Mouse (Mus musculus): ENCODE data around the gene Psg16. TPM values are rescaled to one million over a fixed set of nuclear protein-coding genes. Genes with fewer than 3 reads are reported as not detected.
A peak's percentile ranks its signal among the peaks of the same experiment; 100 is the strongest.

The Psg16 gene
- 0.06 and 0.14 TPM in 2 replicates for polyA plus RNA-seq (2016; fragmentation: Nextera tagmentation; extraction: Ambion mirVana)

- Histone ChIP-seq H3K4me3 (no peak within 1 kb of the TSS), H3K4me1 (replicated peaks) (no peaks in the 10 kb centered on the region), H3K27ac (ENCODE audit: poor library complexity, severe bottlenecking) (no peak within 1 kb of the TSS), H3K36me3 (no peaks in the 10 kb centered on the region), H3K9me3 (replicated peaks) (no peaks in the 10 kb centered on the region), H3K9ac (no peak within 1 kb of the TSS), H3K27me3 (replicated peaks) (no peaks in the 10 kb centered on the region), H3K4me2 (no peak within 1 kb of the TSS)
- ATAC-seq (ENCODE audit: insufficient number of reproducible peaks, low FRiP score) = peak; percentile 53
- 60% methylated on average over 23 of the region's 23 CpGs for WGBS
These were observed at the start of gene Psg16 for GRCm38 (mm10) chr7:17073904-17074615. Gene Psg16, plus strand, starts transcription at chr7:17074040.

- H3K9me3 ChIP-seq (replicated peaks) = no peaks in the 10 kb centered on the region
- WGBS = 76% methylated on average over 6 of the region's 6 CpGs
- no peak for ATAC-seq (ENCODE audit: insufficient number of reproducible peaks, low FRiP score)
- H3K4me3 ChIP-seq = no peak overlapping the region
- H3K4me1 ChIP-seq (replicated peaks) = peaks cover 49% of the 10 kb centered on the region
- H3K27ac ChIP-seq (ENCODE audit: poor library complexity, severe bottlenecking) = peak overlapping the region; percentile 76
- H3K9ac ChIP-seq = peak overlapping the region; percentile 93
- peak overlapping the region; percentile 22 for H3K4me2 ChIP-seq
- no peaks in the 10 kb centered on the region for H3K27me3 ChIP-seq (replicated peaks)
- H3K36me3 ChIP-seq = peaks cover 38% of the 10 kb centered on the region
These were observed 49.7 kb upstream of the Psg16 start for GRCm38 (mm10) chr7:17024141-17024540.

- WGBS = 75% methylated on average over 10 of the region's 10 CpGs
- H3K4me2 ChIP-seq = peak overlapping the region; percentile 86
- H3K4me1 ChIP-seq (replicated peaks) = peaks cover 49% of the 10 kb centered on the region
- H3K4me3 ChIP-seq = no peak overlapping the region
- peak overlapping the region; percentile 93 for H3K9ac ChIP-seq
- no peak for ATAC-seq (ENCODE audit: insufficient number of reproducible peaks, low FRiP score)
- H3K27ac ChIP-seq (ENCODE audit: poor library complexity, severe bottlenecking) = 0 out of 2 replicates have a peak overlapping the region, but pooled peaks have one; percentile 76
- no peaks in the 10 kb centered on the region for H3K27me3 ChIP-seq (replicated peaks)
- H3K9me3 ChIP-seq (replicated peaks) = no peaks in the 10 kb centered on the region
- peaks cover 29% of the 10 kb centered on the region for H3K36me3 ChIP-seq
These were observed 48.9 kb upstream of the Psg16 start for GRCm38 (mm10) chr7:17024814-17025504.

- Histone ChIP-seq H3K27ac (ENCODE audit: poor library complexity, severe bottlenecking) (0 out of 2 replicates have a peak overlapping the region, but pooled peaks have one; percentile 22), H3K4me3 (no peak overlapping the region), H3K4me2 (peak overlapping the region; percentile 86), H3K9ac (peak overlapping the region; percentile 93), H3K27me3 (replicated peaks) (no peaks in the 10 kb centered on the region), H3K4me1 (replicated peaks) (peaks cover 49% of the 10 kb centered on the region), H3K9me3 (replicated peaks) (no peaks in the 10 kb centered on the region), H3K36me3 (peaks cover 26% of the 10 kb centered on the region)
- ATAC-seq (ENCODE audit: insufficient number of reproducible peaks, low FRiP score) = no peak
- 60% methylated on average over 4 of the region's 4 CpGs for WGBS
These were observed 48.3 kb upstream of the Psg16 start for GRCm38 (mm10) chr7:17025505-17025894.

- 49% methylated on average over 9 of the region's 9 CpGs for WGBS
- ATAC-seq (ENCODE audit: insufficient number of reproducible peaks, low FRiP score) = no peak
- Histone ChIP-seq H3K9ac (peak overlapping the region; percentile 93; the same call in 1 of the 2 replicates), H3K27me3 (replicated peaks) (no peaks in the 10 kb centered on the region), H3K9me3 (replicated peaks) (no peaks in the 10 kb centered on the region), H3K4me3 (peak overlapping the region; percentile 94), H3K4me2 (peak overlapping the region; percentile 86), H3K27ac (ENCODE audit: poor library complexity, severe bottlenecking) (no peak overlapping the region), H3K4me1 (replicated peaks) (peaks cover 49% of the 10 kb centered on the region), H3K36me3 (peaks cover 22% of the 10 kb centered on the region)
These were observed 47.8 kb upstream of the Psg16 start for GRCm38 (mm10) chr7:17025896-17026622.

GRCm38 (mm10) chr7:17026710-17027587, 46.9 kb upstream of the Psg16 start:
- H3K9ac ChIP-seq = peak overlapping the region; percentile 93
- peak; percentile 56; the same call in 1 of the 2 replicates for ATAC-seq (ENCODE audit: insufficient number of reproducible peaks, low FRiP score)
- H3K36me3 ChIP-seq = peaks cover 21% of the 10 kb centered on the region
- H3K9me3 ChIP-seq (replicated peaks) = no peaks in the 10 kb centered on the region
- peak overlapping the region; percentile 86 for H3K4me2 ChIP-seq
- H3K4me1 ChIP-seq (replicated peaks) = peaks cover 49% of the 10 kb centered on the region
- peak overlapping the region; percentile 94 for H3K4me3 ChIP-seq
- 3% methylated on average over 24 of the region's 24 CpGs for WGBS
- H3K27me3 ChIP-seq (replicated peaks) = no peaks in the 10 kb centered on the region
- H3K27ac ChIP-seq (ENCODE audit: poor library complexity, severe bottlenecking) = peak overlapping the region; percentile 83

- WGBS = under 1% methylated on average over 53 of the region's 58 CpGs
- no peaks in the 10 kb centered on the region for H3K27me3 ChIP-seq (replicated peaks)
- H3K9ac ChIP-seq = peak within 1 kb of the TSS; percentile 93
- H3K9me3 ChIP-seq (replicated peaks) = no peaks in the 10 kb centered on the region
- peak within 1 kb of the TSS; percentile 94 for H3K4me3 ChIP-seq
- peak; percentile 86 for ATAC-seq (ENCODE audit: insufficient number of reproducible peaks, low FRiP score)
- peaks cover 20% of the 10 kb centered on the region for H3K36me3 ChIP-seq
- H3K27ac ChIP-seq (ENCODE audit: poor library complexity, severe bottlenecking) = peak within 1 kb of the TSS; percentile 83
- peaks cover 43% of the 10 kb centered on the region for H3K4me1 ChIP-seq (replicated peaks)
- peak within 1 kb of the TSS; percentile 86 for H3K4me2 ChIP-seq
These were observed 46.1 kb upstream of the Psg16 start, which contains the start of gene Ppp5c for GRCm38 (mm10) chr7:17027588-17028343. Gene Ppp5c, minus strand, starts transcription at chr7:17027924.

GRCm38 (mm10) chr7:17028923-17029322, 44.9 kb upstream of the Psg16 start:
- Histone ChIP-seq H3K4me2 (no peak overlapping the region), H3K27me3 (replicated peaks) (no peaks in the 10 kb centered on the region), H3K27ac (ENCODE audit: poor library complexity, severe bottlenecking) (no peak overlapping the region), H3K9ac (no peak overlapping the region), H3K4me1 (replicated peaks) (peaks cover 31% of the 10 kb centered on the region), H3K4me3 (no peak overlapping the region), H3K9me3 (replicated peaks) (no peaks in the 10 kb centered on the region), H3K36me3 (peaks cover 30% of the 10 kb centered on the region)
- WGBS = 69% methylated on average over 7 of the region's 7 CpGs
- no peak for ATAC-seq (ENCODE audit: insufficient number of reproducible peaks, low FRiP score)

GRCm38 (mm10) chr7:17030239-17030638, 43.6 kb upstream of the Psg16 start:
- 70% methylated on average over 7 of the region's 7 CpGs for WGBS
- no peaks in the 10 kb centered on the region for H3K27me3 ChIP-seq (replicated peaks)
- no peak for ATAC-seq (ENCODE audit: insufficient number of reproducible peaks, low FRiP score)
- H3K4me2 ChIP-seq = no peak overlapping the region
- no peaks in the 10 kb centered on the region for H3K9me3 ChIP-seq (replicated peaks)
- H3K4me3 ChIP-seq = no peak overlapping the region
- no peak overlapping the region for H3K9ac ChIP-seq
- peaks cover 43% of the 10 kb centered on the region for H3K36me3 ChIP-seq
- peaks cover 18% of the 10 kb centered on the region for H3K4me1 ChIP-seq (replicated peaks)
- H3K27ac ChIP-seq (ENCODE audit: poor library complexity, severe bottlenecking) = no peak overlapping the region

Measured in heart, embryonic 12.5 days (tissue).